ENCODE assay signal across 24 mouse cellular contexts in genomic region chrX:83221050-83221449, GRCm38 (mm10).
"Had no signal": no experiment of that assay in that cellular context is flagged by ENCODE, and none has a peak within 500 bp of the region (broad histone marks: within the 10 kb centered on the region; RNA-seq: fewer than 3 reads in every experiment).

No protein-coding gene starts in this region.

- H3K36me3 ChIP-seq: heart, embryonic 13.5 days; heart, embryonic 15.5 days; hindbrain, embryonic 10.5 days; hindbrain, embryonic 12.5 days; intestine, embryonic 15.5 days; limb, embryonic 10.5 days; limb, embryonic 12.5 days; liver, embryonic 13.5 days had no signal

- H3K9me3 ChIP-seq: heart, embryonic 13.5 days; heart, embryonic 15.5 days; hindbrain, embryonic 10.5 days; hindbrain, embryonic 12.5 days; intestine, embryonic 15.5 days; limb, embryonic 10.5 days; limb, embryonic 12.5 days; liver, embryonic 13.5 days had no signal

- H3K27ac ChIP-seq: heart, adult 2 months; heart, embryonic 13.5 days; heart, embryonic 15.5 days; hindbrain, embryonic 10.5 days; hindbrain, embryonic 12.5 days; hindbrain, embryonic 14.5 days; intestine, embryonic 15.5 days; limb, embryonic 10.5 days; limb, embryonic 12.5 days; liver, embryonic 13.5 days had no signal

- DNase-seq: gastrocnemius, postnatal 14 days; gastrocnemius, postnatal 36 days; heart, adult 2 months; heart, postnatal 4 days; kidney, adult 18-20 months; kidney, adult 8-10 months; kidney, postnatal 10 days; kidney, postnatal 25 days; kidney, postnatal 4 days; liver; liver, embryonic 13.5 days had no signal

- H3K9ac ChIP-seq: heart, embryonic 13.5 days; heart, embryonic 15.5 days; hindbrain, embryonic 12.5 days; hindbrain, embryonic 14.5 days; intestine, embryonic 15.5 days; limb, embryonic 12.5 days; liver, embryonic 13.5 days had no signal

- H3K4me3 ChIP-seq: heart, adult 2 months; heart, embryonic 13.5 days; heart, embryonic 15.5 days; hindbrain, embryonic 10.5 days; hindbrain, embryonic 12.5 days; intestine, embryonic 15.5 days; limb, embryonic 10.5 days; limb, embryonic 12.5 days; liver, embryonic 13.5 days had no signal

- H3K4me2 ChIP-seq: heart, embryonic 11.5 days; heart, embryonic 13.5 days; heart, embryonic 15.5 days; hindbrain, embryonic 12.5 days; hindbrain, embryonic 14.5 days; intestine, embryonic 15.5 days; limb, embryonic 12.5 days; liver, embryonic 11.5 days; liver, embryonic 13.5 days had no signal

- ATAC-seq: hindbrain, embryonic 16.5 days; inflammation-experienced regulatory T-cells, adult 6 months; intestine, embryonic 15.5 days; intestine, postnatal 0 days had no signal

- H3K4me1 ChIP-seq: heart, embryonic 15.5 days; hindbrain, embryonic 10.5 days; hindbrain, embryonic 12.5 days; intestine, embryonic 15.5 days; limb, embryonic 10.5 days; limb, embryonic 12.5 days; liver, embryonic 13.5 days had no signal

- H3K27me3 ChIP-seq: heart, embryonic 13.5 days; heart, embryonic 15.5 days; hindbrain, embryonic 12.5 days; intestine, embryonic 15.5 days; limb, embryonic 12.5 days; liver, embryonic 13.5 days had no signal
